Mouse (Mus musculus) ES-E14 (cell line): ENCODE measurements at regions not wholly inside any gene's neighbourhood (a gene's known extent, or its start where the extent isn't known, plus 50 kb on each side); places are given as distances from the start of the nearest gene placed in this dataset.

Experiments used
- DNase-seq: peaks from one replicate; pipeline ENCODE4 v3.0.0-alpha.2; 2013; ENCODE audit warnings: low read depth, low spot score
- H3K27ac ChIP-seq: 2 replicates; pipeline ENCODE4 v1.5.1; 2012; ENCODE audit warnings: low read depth, mild to moderate bottlenecking, low read length, moderate library complexity, mixed read lengths; ENCODE audit not compliant: poor library complexity, insufficient read depth, severe bottlenecking
- H3K36me3 ChIP-seq: 2 replicates; pipeline ENCODE4 v1.6.1; 2012; ENCODE audit warnings: mild to moderate bottlenecking, low read length, moderate library complexity, mixed read lengths; ENCODE audit not compliant: control insufficient read depth, poor library complexity, insufficient read depth, severe bottlenecking
- H3K4me1 ChIP-seq, 2 experiments: fragments of 150-350 bp in 1 of 2; sonication (generic) in 1 of 2; 2 replicates each; pipeline ENCODE4 v1.6.1; 2012; ENCODE audit warnings: low read length in 2 of 2, mild to moderate bottlenecking in 1 of 2, mixed read lengths in 1 of 2; ENCODE audit not compliant: control insufficient read depth in 2 of 2, insufficient read depth in 2 of 2, poor library complexity in 1 of 2
- H3K4me3 ChIP-seq, 2 experiments: fragments of 150-350 bp in 1 of 2; sonication (generic) in 1 of 2; 2 replicates each; pipeline ENCODE4 v1.5.1; 2012; ENCODE audit warnings: low read length in 2 of 2, low read depth in 1 of 2, mild to moderate bottlenecking in 1 of 2, mixed read lengths in 1 of 2; ENCODE audit not compliant: insufficient read depth in 1 of 2, poor library complexity in 1 of 2, severe bottlenecking in 1 of 2
- H3K9ac ChIP-seq: 2 replicates; pipeline ENCODE4 v1.6.1; 2012; ENCODE audit warnings: low read depth, mild to moderate bottlenecking, low read length, mixed read lengths; ENCODE audit not compliant: poor library complexity, insufficient read depth, severe bottlenecking
- H3K9me3 ChIP-seq: fragments of 150-350 bp; sonication (generic); 2 replicates; pipeline ENCODE4 v1.6.1; 2012; ENCODE audit warnings: low read depth, mild to moderate bottlenecking, low read length; ENCODE audit not compliant: control insufficient read depth, insufficient read depth
- CHD2 ChIP-seq: IDR thresholded peaks from 2 replicates; pipeline ENCODE4 v1.6.1; 2014; ENCODE audit warnings: mild to moderate bottlenecking, low read depth, low read length, inconsistent platforms
- HCFC1 ChIP-seq: IDR thresholded peaks from 2 replicates; pipeline ENCODE4 v1.6.1; 2012; ENCODE audit warnings: low read length, inconsistent platforms, borderline replicate concordance; ENCODE audit not compliant: insufficient read depth
- MAFK ChIP-seq: IDR thresholded peaks from 2 replicates; pipeline ENCODE4 v1.6.1; 2014; ENCODE audit warnings: mild to moderate bottlenecking, low read depth, low read length, inconsistent platforms; ENCODE audit not compliant: insufficient read depth
- ZC3H11A ChIP-seq: IDR thresholded peaks from 2 replicates; pipeline ENCODE4 v1.6.1; 2012; ENCODE audit warnings: low read depth, mild to moderate bottlenecking, inconsistent platforms, low read length, borderline replicate concordance
- ZNF384 ChIP-seq: IDR thresholded peaks from 2 replicates; pipeline ENCODE4 v1.6.1; 2012; ENCODE audit warnings: low read depth, low read length, inconsistent platforms
- in situ Hi-C, 2 experiments: fragments of 600-800 bp; cut with MboI; formaldehyde crosslinking; loops; one replicate each; pipeline ENCODE4 v1.15.1; 2025; ENCODE audit warnings: low sequenced_read_pairs in 2 of 2, inconsistent platforms in 1 of 2; ENCODE audit not compliant: unreplicated experiment in 2 of 2

DNA sequence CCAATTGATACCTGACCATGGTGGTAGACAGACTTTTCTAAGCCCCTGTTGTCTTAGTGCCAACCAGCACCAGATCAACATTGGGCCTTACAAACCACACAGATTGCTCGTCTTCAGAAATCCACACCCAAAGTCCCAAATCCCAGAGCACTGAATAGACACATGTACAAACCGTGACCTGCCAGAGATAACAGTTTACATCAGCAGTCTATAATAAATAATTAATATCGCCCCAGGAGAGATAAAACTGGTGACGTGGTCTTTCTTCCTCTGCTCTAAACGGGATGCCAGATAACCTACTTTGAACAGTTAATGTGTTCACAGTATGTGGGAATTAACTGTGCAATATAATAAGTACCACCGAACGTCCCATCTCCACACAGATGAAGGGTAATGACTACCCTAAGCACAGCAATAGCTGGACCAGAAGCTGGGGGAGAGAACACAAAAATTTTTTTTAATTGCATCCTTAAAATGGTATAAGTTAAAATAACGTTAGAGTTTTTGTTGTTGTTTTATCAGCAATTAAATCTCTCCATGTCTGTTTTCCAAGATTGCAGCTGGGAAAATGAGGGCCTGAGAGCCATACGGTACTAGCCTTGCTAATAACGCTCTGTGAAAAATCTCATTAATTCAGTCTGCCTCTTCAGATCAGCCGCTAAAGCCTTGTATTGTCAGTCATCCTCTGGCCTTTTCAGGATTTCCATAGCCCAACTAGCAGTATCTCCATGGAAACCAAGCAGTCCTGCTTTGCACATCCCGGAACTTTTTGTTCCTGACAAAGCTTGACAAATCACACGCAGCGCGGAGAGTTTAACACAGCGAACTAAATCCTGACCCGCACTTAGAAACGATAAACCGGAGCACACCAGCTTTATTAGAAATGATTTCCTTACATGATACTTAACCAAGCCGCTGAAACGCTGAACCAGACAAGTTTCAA, 315.8 kb downstream of the Cd83 start:
- in situ Hi-C loops = no loop called here
- Histone ChIP-seq H3K4me3 (no peak overlapping the region), H3K9me3 (no peaks in the 10 kb centered on the region), H3K36me3 (no peaks in the 10 kb centered on the region), H3K27ac (no peak overlapping the region), H3K4me1 (no peaks in the 10 kb centered on the region), H3K9ac (no peak overlapping the region)
- peak; percentile 25 for DNase-seq
- TF ChIP-seq CHD2 (no peak), HCFC1 (no peak), ZNF384 (no peak), ZC3H11A (no peak), MAFK (no peak)

DNA sequence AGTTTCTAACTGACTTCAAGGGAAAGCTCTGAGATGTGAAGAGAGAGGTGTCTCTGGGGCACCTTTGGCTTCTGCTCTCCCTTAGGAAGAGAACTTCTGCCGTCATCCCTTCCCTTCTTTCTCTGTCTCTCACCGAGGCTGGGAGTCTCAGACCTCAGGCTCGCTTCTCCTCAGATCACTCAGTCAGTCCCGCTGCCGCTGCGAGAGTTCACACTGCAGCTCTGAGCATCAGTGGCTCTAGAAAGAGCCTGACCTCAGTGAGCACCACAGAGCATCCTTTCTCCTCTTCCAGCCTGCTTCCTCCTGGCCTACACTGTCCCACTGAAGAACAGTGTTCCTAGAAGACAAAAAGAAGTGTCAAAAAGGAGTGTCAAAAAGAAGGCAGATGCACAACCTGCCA, 316.6 kb downstream of the Cd83 start:
- H3K9ac ChIP-seq = no peak overlapping the region
- H3K4me3 ChIP-seq = no peak overlapping the region
- no peak for TF ChIP-seq ZC3H11A
- TF ChIP-seq ZNF384 = no peak
- TF ChIP-seq HCFC1 = no peak
- TF ChIP-seq CHD2 = no peak
- no peak for TF ChIP-seq MAFK
- H3K9me3 ChIP-seq = no peaks in the 10 kb centered on the region
- DNase-seq = no peak
- no peaks in the 10 kb centered on the region for H3K4me1 ChIP-seq
- in situ Hi-C loops = no loop called here
- H3K27ac ChIP-seq = no peak overlapping the region
- H3K36me3 ChIP-seq = no peaks in the 10 kb centered on the region

DNA sequence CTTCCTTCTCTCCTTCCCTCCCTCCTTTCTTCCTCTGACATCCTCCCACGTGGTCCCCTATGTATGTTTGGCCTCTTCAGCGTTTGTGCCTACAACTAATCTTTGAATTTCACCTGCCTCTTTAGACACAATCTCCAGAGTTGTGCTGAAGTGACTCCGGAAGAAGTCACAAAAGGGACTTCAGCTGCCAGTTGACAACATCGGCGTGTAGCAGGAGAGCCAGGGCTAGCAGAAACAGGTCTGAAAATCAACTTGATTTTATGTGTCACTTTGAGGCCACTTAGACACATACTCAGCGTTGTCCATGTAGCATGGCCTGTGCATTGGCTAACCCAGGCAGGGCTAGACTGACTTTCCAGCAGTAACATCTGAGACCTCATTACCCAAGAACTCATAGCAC, 317.2 kb downstream of the Cd83 start:
- Histone ChIP-seq H3K36me3 (no peaks in the 10 kb centered on the region), H3K9ac (no peak overlapping the region), H3K4me1 (no peaks in the 10 kb centered on the region), H3K9me3 (no peaks in the 10 kb centered on the region), H3K4me3 (no peak overlapping the region), H3K27ac (no peak overlapping the region)
- in situ Hi-C loops = no loop called here
- DNase-seq = no peak
- TF ChIP-seq CHD2 (no peak), MAFK (no peak)

DNA sequence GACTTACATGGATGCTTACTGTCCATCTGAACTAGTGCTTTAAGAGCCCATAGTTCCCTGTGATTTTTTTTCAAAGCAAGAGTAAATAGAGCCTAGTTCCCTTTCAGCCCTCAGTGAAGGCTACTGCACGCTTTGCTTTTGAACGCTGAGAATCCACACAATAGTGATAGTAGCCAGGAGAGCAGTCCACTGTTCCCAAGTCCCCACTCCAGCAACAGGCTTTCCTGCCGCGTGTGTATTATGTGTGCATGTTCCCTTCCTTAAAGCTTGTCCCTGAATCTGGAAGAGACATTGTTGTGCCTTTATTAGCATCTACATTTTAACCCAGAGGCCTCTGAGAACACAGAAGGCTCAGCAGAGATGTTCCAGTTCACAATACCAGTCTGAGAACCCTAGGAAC, 317.7 kb downstream of the Cd83 start:
- in situ Hi-C loops = no loop called here
- Histone ChIP-seq H3K27ac (no peak overlapping the region), H3K9ac (no peak overlapping the region), H3K9me3 (no peaks in the 10 kb centered on the region), H3K4me1 (no peaks in the 10 kb centered on the region), H3K36me3 (no peaks in the 10 kb centered on the region), H3K4me3 (no peak overlapping the region)
- no peak for TF ChIP-seq HCFC1
- TF ChIP-seq MAFK = no peak
- no peak for TF ChIP-seq ZNF384
- no peak for TF ChIP-seq ZC3H11A
- no peak for TF ChIP-seq CHD2
- DNase-seq = no peak

DNA sequence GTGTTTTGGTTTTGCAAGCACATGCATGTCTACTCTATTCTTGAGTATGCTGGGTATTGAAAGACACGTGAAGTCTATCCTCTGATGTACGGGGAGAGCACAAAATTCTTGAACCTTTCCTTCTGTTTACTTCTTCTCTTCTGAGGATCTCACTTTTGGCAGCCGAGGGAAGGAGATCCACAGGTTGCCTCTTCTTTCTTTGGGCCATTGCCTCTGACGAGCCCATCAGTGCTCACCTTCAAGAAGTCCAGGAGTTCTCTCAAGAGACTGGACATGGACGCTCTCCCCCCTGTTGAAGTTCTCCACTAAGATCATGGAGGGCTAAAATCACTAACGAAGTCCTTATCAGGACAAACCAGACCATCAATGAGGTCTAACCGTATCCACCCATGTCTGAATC, 318.8 kb downstream of the Cd83 start:
- no peak for TF ChIP-seq ZC3H11A
- no peak for TF ChIP-seq ZNF384
- TF ChIP-seq CHD2 = no peak
- no peak for TF ChIP-seq MAFK
- TF ChIP-seq HCFC1 = no peak
- in situ Hi-C loops = no loop called here
- H3K9me3 ChIP-seq = no peaks in the 10 kb centered on the region
- no peaks in the 10 kb centered on the region for H3K4me1 ChIP-seq
- no peak for DNase-seq
- no peak overlapping the region for H3K4me3 ChIP-seq
- H3K36me3 ChIP-seq = no peaks in the 10 kb centered on the region
- H3K9ac ChIP-seq = no peak overlapping the region
- no peak overlapping the region for H3K27ac ChIP-seq
